Mouse (Mus musculus) MEL (cell line): ENCODE data around the gene Vat1. TPM values are rescaled to one million over a fixed set of nuclear protein-coding genes. Genes with fewer than 3 reads are reported as not detected.

ENCODE experiments used
- DNase-seq: peaks from one replicate; pipeline ENCODE4 v3.0.0; 2011; ENCODE audit warnings: low read depth, low spot score
- H3K27ac ChIP-seq: 2 replicates; pipeline ENCODE4 v1.5.1; 2012; ENCODE audit warnings: low read depth, mild to moderate bottlenecking, control low read depth, low read length, moderate library complexity; ENCODE audit not compliant: control insufficient read depth
- H3K27me3 ChIP-seq, 2 experiments: fragments of 150-350 bp in 1 of 2; sonication (generic) in 1 of 2; 2 replicates each; pipeline ENCODE4 v1.6.1; 2012; ENCODE audit warnings: low read length in 2 of 2, mild to moderate bottlenecking in 2 of 2, improper control_type of control experiment in 1 of 2, moderate library complexity in 1 of 2; ENCODE audit not compliant: insufficient read depth in 2 of 2, control insufficient read depth in 1 of 2
- H3K36me3 ChIP-seq, 2 experiments: 2 replicates each; pipeline ENCODE4 v1.6.1; 2012 to 2014; ENCODE audit warnings: low read length in 2 of 2, improper control_type of control experiment in 1 of 2, inconsistent platforms in 1 of 2, mild to moderate bottlenecking in 1 of 2; ENCODE audit not compliant: insufficient read depth in 2 of 2, control insufficient read depth in 1 of 2
- H3K4me1 ChIP-seq, 2 experiments: fragments of 150-350 bp in 1 of 2; sonication (generic) in 1 of 2; 2 replicates each; pipeline ENCODE4 v1.6.1; 2012; ENCODE audit warnings: low read length in 2 of 2, improper control_type of control experiment in 1 of 2, mild to moderate bottlenecking in 1 of 2; ENCODE audit not compliant: insufficient read depth in 2 of 2, control insufficient read depth in 1 of 2
- H3K4me3 ChIP-seq, 2 experiments: fragments of 150-350 bp in 1 of 2; sonication (generic) in 1 of 2; 2 replicates each; pipeline ENCODE4 v1.5.1; 2012; ENCODE audit warnings: low read depth in 2 of 2, low read length in 2 of 2, mild to moderate bottlenecking in 2 of 2, moderate library complexity in 2 of 2, control low read depth in 1 of 2, improper control_type of control experiment in 1 of 2; ENCODE audit not compliant: control insufficient read depth in 1 of 2, insufficient read depth in 1 of 2
- H3K79me2 ChIP-seq: 2 replicates; pipeline ENCODE4 v1.6.1; 2012; ENCODE audit warnings: mild to moderate bottlenecking, low read length, moderate library complexity; ENCODE audit not compliant: control insufficient read depth, poor library complexity, insufficient read depth
- H3K9ac ChIP-seq: 2 replicates; pipeline ENCODE4 v1.6.1; 2012; ENCODE audit warnings: low read depth, mild to moderate bottlenecking, control low read depth, low read length, moderate library complexity; ENCODE audit not compliant: control insufficient read depth, poor library complexity, severe bottlenecking
- H3K9me3 ChIP-seq: fragments of 150-350 bp; sonication (generic); replicated peaks from 2 replicates; pipeline ENCODE4 v1.6.1; 2012; ENCODE audit warnings: mild to moderate bottlenecking, low read length, improper control_type of control experiment, moderate library complexity; ENCODE audit not compliant: insufficient read depth
- CHD2 ChIP-seq: IDR thresholded peaks from 2 replicates; pipeline ENCODE4 v1.6.1; 2011; ENCODE audit warnings: low read length, improper control_type of control experiment
- CTCF ChIP-seq, 3 experiments: IDR thresholded peaks in 2 of 3; conservative IDR thresholded peaks in 1 of 3; 2 replicates each; pipeline ENCODE4 v1.5.1; 2011 to 2012; ENCODE audit warnings: low read length in 3 of 3, low read depth in 2 of 3, mild to moderate bottlenecking in 2 of 3, improper control_type of control experiment in 1 of 3, inconsistent platforms in 1 of 3, mixed read lengths in 1 of 3, moderate library complexity in 1 of 3; ENCODE audit not compliant: control insufficient read depth in 1 of 3, insufficient read depth in 1 of 3, poor library complexity in 1 of 3, severe bottlenecking in 1 of 3
- MAZ ChIP-seq: IDR thresholded peaks from 2 replicates; pipeline ENCODE4 v1.6.1; 2012; ENCODE audit warnings: low read depth, mild to moderate bottlenecking, inconsistent platforms, low read length, improper control_type of control experiment
- MYC ChIP-seq: IDR thresholded peaks from 2 replicates; pipeline ENCODE4 v1.6.1; 2011; ENCODE audit warnings: low read depth, mild to moderate bottlenecking, low read length, improper control_type of control experiment, moderate library complexity
- SMC3 ChIP-seq: IDR thresholded peaks from 2 replicates; pipeline ENCODE4 v1.6.1; 2011; ENCODE audit warnings: low read depth, low read length, improper control_type of control experiment
- TBP ChIP-seq: IDR thresholded peaks from 2 replicates; pipeline ENCODE4 v1.8.0; 2011; ENCODE audit warnings: low read depth, low read length, improper control_type of control experiment
- polyA plus RNA-seq, 2 experiments: library from polyadenylated mRNA; stranded (reverse) in 1 of 2; unstranded in 1 of 2; fragments of >175 nt in 1 of 2; fragments of >200 nt in 1 of 2; gene quantifications; 2 replicates each; pipeline versions ENCODE4 v1.2.1 to v1.2.4; 2012; ENCODE audit warnings: low replicate concordance in 2 of 2, low read depth in 1 of 2; ENCODE audit not compliant: insufficient read length in 2 of 2, insufficient read depth in 1 of 2, missing spikeins in 1 of 2
- total RNA-seq: library from RNA; depleted of rRNA; stranded (reverse); fragments of 300-350 nt; gene quantifications from 2 replicates; pipeline ENCODE4 v1.2.3, GENCODE M21; 2012; rRNA removed

Vat1 gene
- total and polyA plus RNA-seq, 3 experiments = 43.9 to 125 TPM; not detected in 1

DNA sequence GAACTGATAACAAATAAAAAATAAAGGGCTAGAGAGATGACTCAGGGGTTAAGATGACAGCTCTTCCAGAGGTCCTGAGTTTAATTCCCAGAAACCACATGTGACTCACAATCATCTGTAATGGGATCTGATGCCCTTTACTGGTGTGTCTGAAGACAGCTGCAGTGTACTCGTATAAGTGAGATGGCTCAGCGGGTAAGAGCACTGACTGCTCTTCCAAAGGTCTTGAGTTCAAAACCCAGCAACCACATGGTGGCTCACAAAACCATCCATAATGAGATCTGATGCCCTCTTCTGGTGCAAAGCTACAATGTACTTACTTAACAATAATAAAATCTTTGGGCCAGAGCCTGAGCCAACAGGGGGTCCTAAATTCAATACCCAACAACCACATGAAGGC is 50.7 kb downstream of the Vat1 start:
- H3K79me2 ChIP-seq = peaks cover 12% of the 10 kb centered on the region
- TF ChIP-seq SMC3 (peak; percentile 23; the same call in 1 of the 2 replicates), TBP (peak; percentile 60), MYC (0 out of 2 replicates have a peak, but pooled peaks have one; percentile 38), MAZ (no peak), CTCF (IDR thresholded peaks at IDR 0.05 in 2 of 3, conservative IDR thresholded peaks at IDR 0.05 in 1 of 3; ENCODE audit: control insufficient read depth in 1 of 3, insufficient read depth in 1 of 3, low read depth in 2 of 3, low read length in 3 of 3, poor library complexity in 1 of 3, severe bottlenecking in 1 of 3) (peak in 1 of 3 experiments; percentile 44; a peak in 2 of 6 replicates), CHD2 (no peak)
- H3K36me3 ChIP-seq = peaks cover 4 to 17% of the 10 kb centered on the region in 2 experiments
- DNase-seq = peak; percentile 57
- H3K9ac ChIP-seq = no peak overlapping the region
- H3K9me3 ChIP-seq = no peaks in the 10 kb centered on the region
- no peaks in the 10 kb centered on the region for H3K27me3 ChIP-seq
- H3K27ac ChIP-seq = no peak overlapping the region
- H3K4me3 ChIP-seq = no peak overlapping the region
- H3K4me1 ChIP-seq = peaks cover 8 to 11% of the 10 kb centered on the region in 2 experiments

Other genes with a start within 250 kb of the Vat1 start
- gene Ezh1, start 239.8 kb downstream of the Vat1 start, total RNA-seq = 5.0 and 6.3 TPM in 2 replicates
- gene Ezh1, start 239.8 kb downstream of the Vat1 start, polyA plus RNA-seq = 1 to 10 TPM in 1 of 2 experiments, not detected in 1; 8.4 TPM
- 0.12 TPM in 1 of 2 replicates, not detected in the other for gene Ramp2, start 220.2 kb downstream of the Vat1 start, total RNA-seq
- gene Ramp2, start 220.2 kb downstream of the Vat1 start, polyA plus RNA-seq = not detected
- gene Vps25, start 212.5 kb downstream of the Vat1 start, total RNA-seq = 68.4 and 75.5 TPM in 2 replicates
- gene Vps25, start 212.5 kb downstream of the Vat1 start, polyA plus RNA-seq = 100 to 1,000 TPM in 1 of 2 experiments, not detected in 1; 107 TPM
- 0.72 and 0.92 TPM in 2 replicates for gene Wnk4, start 205.7 kb downstream of the Vat1 start, total RNA-seq
- 1 to 10 TPM in 1 of 2 experiments, not detected in 1; 3.4 TPM for gene Wnk4, start 205.7 kb downstream of the Vat1 start, polyA plus RNA-seq
- gene Cntd1, start 187.2 kb downstream of the Vat1 start, total RNA-seq = 2.4 TPM in 2 replicates
- gene Cntd1, start 187.2 kb downstream of the Vat1 start, polyA plus RNA-seq = under 1 TPM in 1 of 2 experiments, not detected in 1; 0.84 TPM
- 294 and 325 TPM in 2 replicates for gene Coa3, start 187.1 kb downstream of the Vat1 start, total RNA-seq
- 100 to 1,000 TPM in 1 of 2 experiments, not detected in 1; 120 TPM for gene Coa3, start 187.1 kb downstream of the Vat1 start, polyA plus RNA-seq
- 167 and 181 TPM in 2 replicates for gene Becn1, start 163.9 kb downstream of the Vat1 start, total RNA-seq
- gene Becn1, start 163.9 kb downstream of the Vat1 start, polyA plus RNA-seq = 100 to 1,000 TPM in 1 of 2 experiments, not detected in 1; 122 TPM
- 129 and 139 TPM in 2 replicates for gene Psme3, start 150.0 kb downstream of the Vat1 start, total RNA-seq
- gene Psme3, start 150.0 kb downstream of the Vat1 start, polyA plus RNA-seq = 100 to 1,000 TPM; 369 to 446 TPM
- gene Aoc2, start 141.2 kb downstream of the Vat1 start, total RNA-seq = 9.1 and 12.1 TPM in 2 replicates
- gene Aoc2, start 141.2 kb downstream of the Vat1 start, polyA plus RNA-seq = 10 to 100 TPM in 1 of 2 experiments, not detected in 1; 21.1 TPM
- 0.62 and 0.69 TPM in 2 replicates for gene Aoc3, start 135.6 kb downstream of the Vat1 start, total RNA-seq
- 1 to 10 TPM in 1 of 2 experiments, not detected in 1; 2.2 TPM for gene Aoc3, start 135.6 kb downstream of the Vat1 start, polyA plus RNA-seq
- gene G6pc, start 98.7 kb downstream of the Vat1 start, total RNA-seq = not detected in 2 replicates
- not detected for gene G6pc, start 98.7 kb downstream of the Vat1 start, polyA plus RNA-seq
- gene Aarsd1, start 48.6 kb downstream of the Vat1 start, total RNA-seq = 133 TPM in 2 replicates
- gene Aarsd1, start 48.6 kb downstream of the Vat1 start, polyA plus RNA-seq = 100 to 1,000 TPM in 1 of 2 experiments, 10 to 100 TPM in 1; 80.5 to 371 TPM
- gene Gm27029, start 41.4 kb downstream of the Vat1 start, total RNA-seq = 6.8 and 7.4 TPM in 2 replicates
- 1 to 10 TPM in 1 of 2 experiments, not detected in 1; 4.2 TPM for gene Gm27029, start 41.4 kb downstream of the Vat1 start, polyA plus RNA-seq
- 8.5 and 9.2 TPM in 2 replicates for gene Rundc1, start 41.1 kb downstream of the Vat1 start, total RNA-seq
- gene Rundc1, start 41.1 kb downstream of the Vat1 start, polyA plus RNA-seq = 10 to 100 TPM in 1 of 2 experiments, not detected in 1; 13.1 TPM
- gene Ptges3l, start 40.9 kb downstream of the Vat1 start, total RNA-seq = 1.4 and 1.6 TPM in 2 replicates
- gene Ptges3l, start 40.9 kb downstream of the Vat1 start, polyA plus RNA-seq = 1 to 10 TPM in 1 of 2 experiments, not detected in 1; 2.3 TPM
- gene Rpl27, start 23.9 kb downstream of the Vat1 start, total RNA-seq = 2,405 and 2,621 TPM in 2 replicates
- 100 to 1,000 TPM in 1 of 2 experiments, not detected in 1; 595 TPM for gene Rpl27, start 23.9 kb downstream of the Vat1 start, polyA plus RNA-seq
- gene Ifi35, start 17.8 kb downstream of the Vat1 start, total RNA-seq = 37.5 and 64.4 TPM in 2 replicates
- gene Ifi35, start 17.8 kb downstream of the Vat1 start, polyA plus RNA-seq = 100 to 1,000 TPM in 1 of 2 experiments, 10 to 100 TPM in 1; 35.5 to 146 TPM
- 4.2 and 6.4 TPM in 2 replicates for gene Rnd2, start 1.2 kb downstream of the Vat1 start, total RNA-seq
- 10 to 100 TPM in 1 of 2 experiments, not detected in 1; 18.6 TPM for gene Rnd2, start 1.2 kb downstream of the Vat1 start, polyA plus RNA-seq
- 35.3 and 37.1 TPM in 2 replicates for gene Brca1, start 85.7 kb upstream of the Vat1 start, total RNA-seq
- gene Brca1, start 85.7 kb upstream of the Vat1 start, polyA plus RNA-seq = 1,000 to 10,000 TPM in 1 of 2 experiments, 10 to 100 TPM in 1; 25.7 to 1,155 TPM
- gene Nbr1, start 85.9 kb upstream of the Vat1 start, total RNA-seq = 38.6 and 39.4 TPM in 2 replicates
- 10 to 100 TPM in 1 of 2 experiments, not detected in 1; 52.3 TPM for gene Nbr1, start 85.9 kb upstream of the Vat1 start, polyA plus RNA-seq
- 0.23 and 0.36 TPM in 2 replicates for gene Tmem106a, start 116.0 kb upstream of the Vat1 start, total RNA-seq
- under 1 TPM in 1 of 2 experiments, not detected in 1; 0.81 TPM for gene Tmem106a, start 116.0 kb upstream of the Vat1 start, polyA plus RNA-seq
- not detected in 2 replicates for gene Gm11634, start 133.0 kb upstream of the Vat1 start, total RNA-seq
- not detected for gene Gm11634, start 133.0 kb upstream of the Vat1 start, polyA plus RNA-seq
- 6.5 and 6.7 TPM in 2 replicates for gene Rdm1, start 161.0 kb upstream of the Vat1 start, total RNA-seq
- 1 to 10 TPM in 1 of 2 experiments, not detected in 1; 6.8 TPM for gene Rdm1, start 161.0 kb upstream of the Vat1 start, polyA plus RNA-seq
- gene Arl4d, start 199.3 kb upstream of the Vat1 start, total RNA-seq = 0.23 and 0.33 TPM in 2 replicates
- gene Arl4d, start 199.3 kb upstream of the Vat1 start, polyA plus RNA-seq = under 1 TPM in 1 of 2 experiments, not detected in 1; 0.17 TPM